Mouse (Mus musculus): Measurements from ENCODE around the gene Lin7a. TPM values are rescaled to one million over a fixed set of nuclear protein-coding genes. Genes with fewer than 3 reads are reported as not detected.
"Not testable (repeated sequence)": the region's sequence is repeated elsewhere in the genome, so short reads cannot be mapped to it uniquely, and the experiment has no call there.

Gene Lin7a
- polyA plus RNA-seq, 1 experiment from 2014 or later, result 0.74 TPM

DNA sequence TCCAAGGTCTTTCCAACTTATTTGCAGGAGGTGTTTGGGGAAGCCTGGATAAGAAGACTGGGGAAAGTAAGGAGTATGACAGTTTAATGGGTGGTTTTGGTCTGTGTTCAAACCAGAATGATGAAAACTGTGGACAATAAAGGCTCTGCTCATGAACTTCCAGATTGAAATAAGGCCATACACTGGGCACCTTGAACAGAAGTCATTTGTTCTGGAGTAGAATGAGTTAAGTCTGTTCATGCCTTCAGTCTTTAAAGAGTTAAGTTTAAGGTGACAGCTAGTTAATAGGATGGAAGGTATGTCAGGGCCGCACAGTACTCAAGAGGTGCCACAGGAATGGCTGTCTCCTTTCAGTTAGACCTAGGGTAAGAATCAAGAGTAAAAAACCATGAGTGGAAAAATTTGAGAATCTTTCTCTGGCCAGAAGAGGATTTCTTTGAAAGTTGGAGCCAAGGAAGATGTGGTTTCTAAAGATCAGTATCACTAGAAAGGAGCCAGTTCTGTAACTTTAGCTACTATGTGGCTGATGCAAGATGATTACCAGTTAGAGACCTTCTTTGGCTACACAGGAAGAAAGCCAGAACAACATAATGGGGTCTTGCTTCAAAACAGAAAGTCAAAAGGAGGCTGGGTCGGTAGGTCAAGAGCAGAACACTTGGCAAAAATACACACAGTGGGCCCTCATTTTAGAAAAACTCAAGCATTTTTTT, 33.2 kb upstream of the Lin7a start:
- Histone ChIP-seq H3K9ac (ENCODE audit: low read length) (no peak overlapping the region), H3K27me3 (ENCODE audit: control insufficient read depth, insufficient read depth, low read length) (no peaks in the 10 kb centered on the region), H3K4me1 (replicated peaks; ENCODE audit: control insufficient read depth, insufficient read depth) (no peaks in the 10 kb centered on the region), H3K27ac (replicated peaks) (no peak overlapping the region), H3K9me3 (ENCODE audit: control insufficient read depth, low read length) (no peaks in the 10 kb centered on the region), H3K4me3 (ENCODE audit: low read depth, low read length) (no peak overlapping the region), H3K36me3 (ENCODE audit: control insufficient read depth, insufficient read depth, low read length) (no peaks in the 10 kb centered on the region), H3K4me2 (replicated peaks; ENCODE audit: low read depth) (no peak overlapping the region)
- 69% methylated on average over 2 of the region's 2 CpGs for WGBS
- ATAC-seq (ENCODE audit: low FRiP score, low TSS enrichment) (no peak), DNase-seq (ENCODE audit: low spot score) (no peak)
- TF ChIP-seq CTCF (IDR thresholded peaks at IDR 0.05; ENCODE audit: low read depth), result no peak
- TF ChIP-seq EP300 (optimal IDR thresholded peaks at IDR 0.05), result no peak

DNA sequence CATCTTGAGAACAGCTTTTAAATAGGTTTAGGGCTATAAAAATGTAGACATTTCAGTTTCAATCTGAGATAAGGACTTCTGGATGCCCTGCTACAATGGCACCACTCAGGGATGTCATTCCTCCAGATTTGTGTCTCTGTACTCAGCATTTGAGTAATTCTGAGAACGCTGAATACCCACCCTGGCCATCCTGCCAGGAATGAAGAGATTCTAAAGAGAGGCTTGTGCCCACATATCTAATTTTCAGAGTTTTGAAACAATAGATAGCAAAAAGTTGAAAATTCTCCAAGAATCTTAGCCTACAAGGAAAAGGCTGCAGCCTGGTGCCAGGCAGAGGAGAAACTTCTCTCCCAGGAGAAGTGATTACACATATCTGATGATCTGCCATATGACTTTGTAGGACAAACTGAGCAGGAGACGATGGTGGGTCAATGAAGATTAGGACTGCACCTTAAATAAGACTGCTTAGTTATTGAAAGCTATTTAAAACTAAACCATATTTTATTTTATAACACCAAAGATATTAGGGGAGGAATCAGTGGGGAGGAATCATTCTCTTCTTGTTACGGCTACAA, 32.5 kb upstream of the Lin7a start:
- no peak overlapping the region for H3K9ac ChIP-seq (ENCODE audit: low read length)
- no peak overlapping the region for H3K4me3 ChIP-seq (ENCODE audit: low read depth, low read length)
- no peak for DNase-seq (ENCODE audit: low spot score)
- H3K36me3 ChIP-seq (ENCODE audit: control insufficient read depth, insufficient read depth, low read length), result no peaks in the 10 kb centered on the region
- H3K27ac ChIP-seq (replicated peaks), result no peak overlapping the region
- TF ChIP-seq EP300 (optimal IDR thresholded peaks at IDR 0.05) (no peak), CTCF (IDR thresholded peaks at IDR 0.05; ENCODE audit: low read depth) (no peak)
- no peaks in the 10 kb centered on the region for H3K4me1 ChIP-seq (replicated peaks; ENCODE audit: control insufficient read depth, insufficient read depth)
- 74% methylated on average over 3 of the region's 3 CpGs for WGBS
- no peak overlapping the region for H3K4me2 ChIP-seq (replicated peaks; ENCODE audit: low read depth)
- no peaks in the 10 kb centered on the region for H3K9me3 ChIP-seq (ENCODE audit: control insufficient read depth, low read length)
- ATAC-seq (ENCODE audit: low FRiP score, low TSS enrichment), result no peak
- no peaks in the 10 kb centered on the region for H3K27me3 ChIP-seq (ENCODE audit: control insufficient read depth, insufficient read depth, low read length)

DNA sequence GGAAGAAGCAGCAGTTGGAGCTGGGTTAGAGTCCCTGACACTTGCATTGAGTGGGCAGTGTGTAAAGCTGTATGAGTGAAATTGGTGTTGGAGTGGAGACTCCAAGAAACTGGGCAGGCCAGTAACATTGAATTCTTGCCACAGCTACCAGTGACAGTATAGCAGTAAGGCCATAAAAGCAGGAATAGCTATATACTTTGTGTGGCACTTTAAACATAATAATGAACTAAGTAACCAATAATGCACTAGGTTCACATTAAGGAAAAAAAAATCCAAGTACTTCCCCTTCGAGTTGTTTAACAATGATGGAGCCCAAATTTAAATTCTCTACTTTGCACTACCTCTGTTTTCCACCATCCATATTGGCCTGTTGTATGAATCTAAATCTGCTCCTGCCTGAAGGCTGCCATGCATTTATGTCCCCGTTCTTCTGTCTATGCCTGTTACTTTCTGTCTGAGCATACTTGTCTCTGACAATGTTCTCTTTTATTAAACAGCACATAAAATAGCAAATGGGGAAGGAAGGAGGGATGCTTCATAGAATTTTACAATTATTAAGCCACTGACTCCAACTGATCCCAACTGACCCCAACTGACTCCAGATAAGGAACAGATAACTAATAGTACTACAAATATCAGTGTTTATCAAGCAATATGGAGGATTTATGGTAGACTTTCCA, 31.7 kb upstream of the Lin7a start:
- DNase-seq (ENCODE audit: low spot score) (no peak), ATAC-seq (ENCODE audit: low FRiP score, low TSS enrichment) (no peak)
- no peak overlapping the region for H3K4me3 ChIP-seq (ENCODE audit: low read depth, low read length)
- H3K9me3 ChIP-seq (ENCODE audit: control insufficient read depth, low read length), result no peaks in the 10 kb centered on the region
- H3K9ac ChIP-seq (ENCODE audit: low read length), result no peak overlapping the region
- no peak for TF ChIP-seq CTCF (IDR thresholded peaks at IDR 0.05; ENCODE audit: low read depth)
- no peak for TF ChIP-seq EP300 (optimal IDR thresholded peaks at IDR 0.05)
- 84% methylated on average over 2 of the region's 2 CpGs for WGBS
- H3K4me1 ChIP-seq (replicated peaks; ENCODE audit: control insufficient read depth, insufficient read depth), result no peaks in the 10 kb centered on the region
- no peaks in the 10 kb centered on the region for H3K36me3 ChIP-seq (ENCODE audit: control insufficient read depth, insufficient read depth, low read length)
- no peak overlapping the region for H3K4me2 ChIP-seq (replicated peaks; ENCODE audit: low read depth)
- no peaks in the 10 kb centered on the region for H3K27me3 ChIP-seq (ENCODE audit: control insufficient read depth, insufficient read depth, low read length)
- no peak overlapping the region for H3K27ac ChIP-seq (replicated peaks)

DNA sequence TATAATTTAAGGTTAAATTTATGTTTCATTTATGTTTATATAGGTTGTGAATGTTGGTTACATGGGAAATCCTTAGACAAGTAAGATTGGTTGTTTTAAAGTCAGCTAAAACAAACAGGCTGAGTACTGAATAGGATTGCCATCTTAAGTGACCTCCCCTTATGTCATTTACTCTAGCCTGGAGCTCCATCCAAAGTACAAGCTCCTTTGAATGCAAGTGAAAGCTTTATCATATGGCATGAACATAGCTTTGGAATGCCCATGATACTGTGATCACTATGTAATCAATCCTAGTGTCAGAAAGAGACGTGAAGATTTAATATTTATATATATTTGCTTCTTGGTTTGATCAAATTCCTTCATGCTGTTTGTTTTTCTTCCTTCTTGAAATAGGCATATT, 31.0 kb upstream of the Lin7a start:
- Histone ChIP-seq H3K9ac (ENCODE audit: low read length) (no peak overlapping the region), H3K4me2 (replicated peaks; ENCODE audit: low read depth) (no peak overlapping the region), H3K4me1 (replicated peaks; ENCODE audit: control insufficient read depth, insufficient read depth) (no peaks in the 10 kb centered on the region), H3K36me3 (ENCODE audit: control insufficient read depth, insufficient read depth, low read length) (no peaks in the 10 kb centered on the region), H3K9me3 (ENCODE audit: control insufficient read depth, low read length) (no peaks in the 10 kb centered on the region), H3K27me3 (ENCODE audit: control insufficient read depth, insufficient read depth, low read length) (no peaks in the 10 kb centered on the region), H3K27ac (replicated peaks) (no peak overlapping the region), H3K4me3 (ENCODE audit: low read depth, low read length) (no peak overlapping the region)
- TF ChIP-seq CTCF (IDR thresholded peaks at IDR 0.05; ENCODE audit: low read depth) (no peak), EP300 (optimal IDR thresholded peaks at IDR 0.05) (no peak)
- ATAC-seq (ENCODE audit: low FRiP score, low TSS enrichment), result no peak
- 44% methylated on average over 1 of the region's 1 CpGs for WGBS
- no peak for DNase-seq (ENCODE audit: low spot score)

DNA sequence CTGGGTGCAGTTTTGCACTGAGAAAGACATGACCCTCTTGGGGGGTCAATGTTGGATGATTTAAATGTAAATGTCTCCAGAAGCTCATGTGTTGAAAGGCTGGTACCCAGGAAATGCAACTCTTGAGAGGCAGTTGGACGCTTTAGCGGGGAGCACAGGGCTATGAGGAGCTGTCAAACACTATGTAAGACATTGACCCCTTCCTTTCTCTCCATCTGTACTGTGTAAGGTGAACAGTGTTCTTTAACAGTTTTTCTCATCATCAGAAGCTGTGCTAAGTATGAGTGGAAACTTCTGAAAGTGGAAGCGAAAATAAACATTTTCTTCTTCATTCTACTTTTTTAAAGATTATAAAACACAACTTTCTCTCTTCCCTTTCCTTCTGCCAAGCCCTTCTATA, 30.5 kb upstream of the Lin7a start:
- no peak for ATAC-seq (ENCODE audit: low FRiP score, low TSS enrichment)
- Histone ChIP-seq H3K4me1 (replicated peaks; ENCODE audit: control insufficient read depth, insufficient read depth) (no peaks in the 10 kb centered on the region), H3K36me3 (ENCODE audit: control insufficient read depth, insufficient read depth, low read length) (no peaks in the 10 kb centered on the region), H3K27me3 (ENCODE audit: control insufficient read depth, insufficient read depth, low read length) (no peaks in the 10 kb centered on the region), H3K9me3 (ENCODE audit: control insufficient read depth, low read length) (no peaks in the 10 kb centered on the region), H3K27ac (replicated peaks) (no peak overlapping the region), H3K4me2 (replicated peaks; ENCODE audit: low read depth) (no peak overlapping the region), H3K4me3 (ENCODE audit: low read depth, low read length) (no peak overlapping the region), H3K9ac (ENCODE audit: low read length) (no peak overlapping the region)
- no peak for TF ChIP-seq CTCF (IDR thresholded peaks at IDR 0.05; ENCODE audit: low read depth)
- no peak for TF ChIP-seq EP300 (optimal IDR thresholded peaks at IDR 0.05)
- 89% methylated on average over 3 of the region's 3 CpGs for WGBS
- no peak for DNase-seq (ENCODE audit: low spot score)

DNA sequence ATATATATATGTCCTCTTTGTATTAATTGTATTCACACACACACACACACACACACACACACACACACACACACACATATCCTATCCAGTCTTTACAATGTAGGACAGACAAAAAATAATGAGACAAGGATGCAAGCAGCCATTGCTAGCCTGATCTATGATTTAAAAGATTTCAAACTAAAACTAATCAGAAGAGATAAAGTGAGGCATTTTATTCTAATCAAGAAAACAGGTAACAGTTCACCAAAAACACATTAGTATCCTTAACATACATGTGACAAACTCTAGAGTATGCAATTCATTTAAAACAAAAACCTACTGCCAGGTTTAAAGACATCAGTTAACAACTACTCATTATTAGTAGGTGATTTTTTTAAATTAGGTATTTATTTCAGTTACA, 30.1 kb upstream of the Lin7a start:
- Histone ChIP-seq H3K27me3 (ENCODE audit: control insufficient read depth, insufficient read depth, low read length) (no peaks in the 10 kb centered on the region), H3K36me3 (ENCODE audit: control insufficient read depth, insufficient read depth, low read length) (no peaks in the 10 kb centered on the region), H3K4me3 (ENCODE audit: low read depth, low read length) (no peak overlapping the region), H3K4me1 (replicated peaks; ENCODE audit: control insufficient read depth, insufficient read depth) (no peaks in the 10 kb centered on the region), H3K9me3 (ENCODE audit: control insufficient read depth, low read length) (no peaks in the 10 kb centered on the region), H3K27ac (replicated peaks) (no peak overlapping the region), H3K4me2 (replicated peaks; ENCODE audit: low read depth) (no peak overlapping the region), H3K9ac (ENCODE audit: low read length) (no peak overlapping the region)
- TF ChIP-seq CTCF (IDR thresholded peaks at IDR 0.05; ENCODE audit: low read depth) (no peak), EP300 (optimal IDR thresholded peaks at IDR 0.05) (no peak)
- DNase-seq (ENCODE audit: low spot score), result no peak
- no peak for ATAC-seq (ENCODE audit: low FRiP score, low TSS enrichment)

DNA sequence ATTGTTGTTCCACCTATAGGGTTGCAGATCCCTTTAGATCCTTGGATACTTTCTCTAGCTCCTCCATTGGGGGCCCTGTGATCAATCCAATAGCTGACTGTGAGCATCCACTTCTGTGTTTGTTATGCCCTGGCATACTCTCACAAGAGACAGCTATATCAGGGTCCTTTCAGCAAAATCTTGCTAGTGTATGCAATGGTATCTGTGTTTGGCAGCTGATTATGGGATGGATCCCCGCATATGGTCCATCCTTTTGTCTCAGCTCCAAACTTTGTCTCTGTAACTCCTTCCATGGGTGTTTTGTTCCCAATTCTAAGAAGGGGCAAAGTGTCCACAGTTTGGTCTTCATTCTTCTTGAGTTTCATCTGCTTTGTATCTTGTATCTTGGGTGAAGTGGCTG, 29.5 kb upstream of the Lin7a start:
- not testable (repeated sequence) for ATAC-seq (ENCODE audit: low FRiP score, low TSS enrichment); H3K4me2 ChIP-seq (replicated peaks; ENCODE audit: low read depth); DNase-seq (ENCODE audit: low spot score); H3K36me3 ChIP-seq (ENCODE audit: control insufficient read depth, insufficient read depth, low read length); H3K27me3 ChIP-seq (ENCODE audit: control insufficient read depth, insufficient read depth, low read length); H3K27ac ChIP-seq (replicated peaks); H3K4me1 ChIP-seq (replicated peaks; ENCODE audit: control insufficient read depth, insufficient read depth); H3K4me3 ChIP-seq (ENCODE audit: low read depth, low read length); H3K9ac ChIP-seq (ENCODE audit: low read length); H3K9me3 ChIP-seq (ENCODE audit: control insufficient read depth, low read length)
- WGBS, result 80% methylated on average over 1 of the region's 1 CpGs
